Mouse (Mus musculus): ENCODE data around the gene Rapgef5.
"Not testable (repeated sequence)": the region's sequence is repeated elsewhere in the genome, so short reads cannot be mapped to it uniquely, and the experiment has no call there.

Rapgef5 gene

DNA sequence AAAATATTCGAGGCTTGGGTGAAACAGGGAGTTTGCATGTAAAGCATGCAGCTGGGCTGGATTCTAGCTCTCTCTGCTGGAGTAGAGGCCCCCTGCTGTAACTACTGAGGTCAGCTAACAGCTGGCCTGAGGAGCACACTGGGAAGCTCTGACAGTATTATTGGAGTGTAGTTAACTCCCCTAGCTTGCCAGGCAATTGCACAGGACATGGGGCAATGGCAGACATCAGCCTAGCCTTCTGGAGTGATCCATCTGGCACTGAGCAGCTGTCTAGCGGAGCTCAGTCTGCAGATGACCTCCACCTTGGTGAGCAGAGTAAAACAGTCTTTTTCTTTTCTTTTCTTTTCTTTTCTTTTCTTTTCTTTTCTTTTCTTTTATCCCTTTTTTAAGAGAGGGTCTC lies 253.9 kb downstream of the Rapgef5 start:
- DNase-seq (ENCODE audit: low read depth): no peak

DNA sequence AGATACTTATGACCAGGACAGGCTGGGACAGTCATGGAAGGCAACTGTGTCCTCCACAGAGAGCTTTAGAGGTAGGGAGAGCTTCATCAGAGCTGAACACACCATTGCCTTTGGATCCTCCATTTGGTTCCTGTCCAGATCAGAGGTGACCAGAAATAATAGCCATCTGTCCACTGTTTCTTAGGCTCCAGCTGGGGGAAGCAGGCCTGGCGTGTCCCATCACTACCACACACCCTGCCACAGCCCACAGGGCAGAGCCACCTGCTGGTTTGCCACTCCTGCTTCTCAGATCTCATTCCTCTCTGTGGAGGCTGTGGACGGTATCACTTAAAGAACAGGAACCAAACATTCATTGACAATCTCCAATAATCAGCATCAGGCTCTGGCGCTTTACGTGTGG lies 254.9 kb downstream of the Rapgef5 start:
- DNase-seq (ENCODE audit: low read depth): no peak

DNA sequence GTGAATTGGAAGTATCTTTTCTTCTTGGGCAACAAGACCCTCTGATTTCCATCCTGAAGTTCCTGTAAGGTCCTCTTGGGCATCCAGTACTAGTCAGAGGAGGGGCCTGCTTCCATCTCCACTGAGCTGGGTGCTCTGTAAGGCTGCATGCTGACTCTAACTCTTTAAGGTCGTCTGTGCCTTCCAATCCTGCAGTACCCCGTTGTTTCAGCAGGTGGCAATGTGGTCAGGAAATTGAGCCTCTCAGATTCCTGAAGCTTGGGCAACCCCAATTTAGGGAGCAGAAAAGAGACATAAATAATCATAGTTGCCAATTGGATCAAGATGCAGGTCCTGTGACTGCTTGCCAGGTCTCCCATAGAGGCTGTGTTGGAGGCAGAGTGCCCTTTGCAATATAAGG lies 256.4 kb downstream of the Rapgef5 start:
- DNase-seq (ENCODE audit: low read depth): peak; percentile 76

DNA sequence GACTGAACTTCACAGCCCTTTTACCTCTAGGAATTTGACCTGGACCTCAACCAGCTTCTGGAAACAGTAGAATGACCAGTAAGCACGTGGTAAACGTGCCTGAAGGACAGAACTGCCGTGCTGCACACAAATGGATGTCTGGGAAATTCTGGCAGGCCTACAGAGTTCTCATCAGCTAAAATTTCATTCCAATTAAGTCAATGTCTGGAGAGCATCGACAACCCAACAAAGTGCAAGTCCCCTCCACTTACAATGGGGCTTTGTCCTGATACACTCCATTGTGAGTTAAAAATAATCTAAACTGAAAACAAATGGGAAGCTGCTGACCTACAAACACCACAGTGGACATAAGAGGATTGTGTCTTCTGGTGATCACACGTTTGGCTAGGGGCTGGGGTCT lies 260.6 kb downstream of the Rapgef5 start:
- no peak for DNase-seq (ENCODE audit: low read depth)

DNA sequence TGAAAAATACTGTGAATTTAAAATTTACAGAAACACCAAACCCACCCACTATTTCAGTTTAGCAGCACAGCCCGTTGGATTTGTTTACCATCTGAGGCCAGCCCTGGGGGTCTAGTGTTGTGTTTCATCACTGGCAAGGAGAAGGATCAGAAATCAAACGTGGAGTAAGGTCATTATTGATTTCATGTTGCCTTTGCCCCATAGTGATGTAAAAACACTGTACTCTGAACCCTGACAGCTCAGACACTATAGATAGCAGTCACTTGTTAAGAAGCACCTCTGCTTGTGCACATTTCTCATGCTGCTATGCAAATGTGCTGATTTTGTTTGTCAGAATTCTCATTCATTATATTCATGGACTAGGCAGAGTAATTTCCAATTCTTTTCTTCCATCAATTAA lies 265.1 kb downstream of the Rapgef5 start:
- DNase-seq (ENCODE audit: low read depth): no peak

DNA sequence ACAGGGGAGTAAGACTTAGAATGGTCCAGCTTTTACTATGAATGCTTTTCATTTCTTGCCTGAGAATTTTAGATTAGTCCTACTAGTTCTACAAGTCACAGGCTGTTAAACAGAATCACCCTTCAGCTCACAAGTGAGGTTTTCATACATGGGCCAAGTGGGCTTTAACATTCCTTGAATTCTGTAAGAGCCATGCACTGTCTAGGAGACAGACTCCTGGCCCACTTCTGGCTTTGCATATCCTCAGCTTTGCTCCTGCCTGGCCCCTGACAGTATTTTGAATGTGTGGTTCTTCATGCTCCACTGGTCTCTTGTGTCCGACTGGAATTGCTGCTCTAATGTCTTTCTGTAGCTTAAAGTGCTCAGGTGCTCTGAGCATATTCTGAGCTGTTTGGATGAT lies 267.1 kb downstream of the Rapgef5 start:
- DNase-seq (ENCODE audit: low read depth): no peak

DNA sequence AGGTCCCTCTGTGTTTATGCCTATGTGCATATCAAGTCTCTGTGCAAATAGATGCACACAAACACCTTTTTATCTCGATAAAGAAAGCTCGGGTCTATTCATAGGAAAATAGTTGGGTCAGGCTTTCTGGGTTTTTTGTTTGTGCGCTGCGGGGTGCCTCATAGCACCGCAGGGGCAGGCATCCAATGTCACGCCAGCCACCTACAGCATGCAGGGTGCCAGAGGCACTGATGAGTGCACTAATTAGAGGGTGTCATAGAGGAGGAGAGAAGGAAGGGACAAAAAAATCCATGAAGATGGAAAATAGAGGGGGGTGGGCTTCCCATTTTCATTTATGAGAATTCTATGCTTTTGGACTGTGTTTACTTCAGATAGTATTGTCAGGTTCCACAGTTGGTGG lies 270.3 kb downstream of the Rapgef5 start:
- no peak for DNase-seq (ENCODE audit: low read depth)

DNA sequence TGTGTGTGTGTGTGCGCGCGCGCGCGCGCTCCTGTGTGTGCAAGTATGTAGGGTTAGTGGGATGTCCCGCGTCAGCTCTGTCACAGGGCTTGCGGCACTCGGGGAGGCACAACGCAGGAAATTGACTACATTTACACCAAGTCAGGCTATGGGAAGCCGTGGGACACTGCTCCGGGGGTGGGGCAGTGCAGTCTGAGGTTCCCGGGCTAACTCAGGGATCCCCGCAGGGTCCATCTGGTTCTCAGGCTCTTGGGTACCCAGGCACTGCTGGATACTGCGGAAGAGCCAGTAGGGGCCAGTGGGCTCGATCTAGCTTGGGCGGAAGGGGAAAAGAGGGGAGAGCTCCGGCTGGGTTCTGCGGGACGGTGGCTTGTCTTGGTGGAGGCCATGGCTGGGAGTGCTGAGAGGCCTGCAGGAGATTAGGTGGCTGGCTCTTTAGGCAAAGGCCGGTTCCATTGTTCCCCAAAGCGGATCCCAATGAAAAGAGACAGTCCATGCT lies 272.3 kb downstream of the Rapgef5 start:
- no peak for DNase-seq (ENCODE audit: low read depth)

DNA sequence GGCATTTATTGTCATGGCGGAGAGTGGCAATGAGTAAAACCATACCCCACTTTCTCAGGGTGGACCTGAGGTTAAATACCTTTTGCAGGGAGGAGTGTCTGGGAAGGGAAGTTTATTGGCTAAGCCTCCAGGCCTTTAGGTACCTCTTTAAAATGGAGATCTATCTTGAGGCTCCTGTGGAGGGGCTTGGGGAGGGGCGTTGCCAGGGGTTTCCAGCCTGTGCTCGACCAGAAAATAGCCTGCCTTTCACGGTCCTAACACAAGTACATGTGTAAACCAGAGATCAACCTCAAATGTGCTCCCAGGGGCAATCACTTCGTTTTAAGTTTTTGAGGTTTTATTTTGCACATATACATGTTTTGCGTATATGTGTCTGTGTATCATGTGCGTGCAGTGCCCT lies 272.7 kb downstream of the Rapgef5 start:
- DNase-seq (ENCODE audit: low read depth): no peak

DNA sequence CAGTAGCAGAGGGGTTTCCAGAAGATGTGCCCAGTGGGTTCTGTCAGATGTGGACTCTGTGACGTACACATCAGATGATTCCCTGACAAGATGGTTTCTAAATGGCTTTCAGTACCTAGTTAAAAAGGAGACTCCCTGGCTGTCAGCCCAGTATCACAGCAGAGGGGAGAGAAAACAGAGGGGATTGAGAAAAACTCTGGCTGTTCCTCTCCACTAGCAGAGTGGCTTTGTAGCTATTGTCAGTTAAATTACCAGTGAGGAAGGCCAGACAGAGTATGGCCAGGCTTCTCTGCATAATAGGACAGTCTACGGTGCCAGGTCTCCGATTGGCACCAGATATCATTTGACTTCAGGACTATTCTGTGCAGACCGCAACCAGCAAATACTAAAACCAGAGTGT lies 279.0 kb downstream of the Rapgef5 start:
- DNase-seq (ENCODE audit: low read depth): no peak

DNA sequence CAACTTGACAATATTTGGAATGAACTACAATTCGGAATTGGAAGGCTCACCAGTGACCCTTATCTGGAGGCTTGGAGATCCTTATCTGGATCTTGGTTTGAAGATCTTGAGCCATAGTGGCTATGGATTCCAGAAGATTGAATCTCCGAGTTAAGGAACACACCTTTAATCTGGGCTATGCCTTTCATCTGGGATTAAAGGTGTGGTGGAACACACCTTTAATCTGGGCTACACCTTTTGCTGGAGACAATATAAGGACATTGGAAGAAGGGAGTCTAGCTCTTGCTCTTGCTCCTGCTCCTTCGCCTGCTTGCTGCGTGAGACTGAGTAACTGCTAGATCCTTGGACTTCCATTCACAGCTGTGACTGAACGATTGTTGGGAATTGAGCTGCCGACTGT lies 287.7 kb downstream of the Rapgef5 start, which contains the start of gene Cdca7l:
Gene Cdca7l, plus strand, starts transcription at position 301 of the 400 bp plus-strand sequence.
- not testable (repeated sequence) for DNase-seq (ENCODE audit: low read depth)

DNA sequence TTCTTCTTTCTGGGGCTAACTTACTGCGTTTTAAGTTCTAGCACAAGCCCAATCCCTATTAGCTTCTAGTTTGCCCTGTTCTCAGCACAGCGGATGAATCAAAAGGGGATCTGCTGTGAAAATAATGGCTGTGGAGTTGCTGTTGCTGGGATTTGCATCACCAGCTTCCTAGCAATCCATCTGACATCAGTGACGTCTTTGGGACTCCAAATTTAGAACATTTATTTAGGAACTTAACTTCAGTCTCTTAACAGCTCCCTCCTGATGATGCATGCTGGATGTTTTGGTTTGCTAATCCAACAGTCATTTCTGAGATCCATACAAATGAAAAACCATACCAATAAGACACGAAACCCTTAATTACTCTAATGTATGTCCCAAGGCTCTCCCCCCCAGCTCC lies 289.3 kb downstream of the Rapgef5 start:
- no peak for DNase-seq (ENCODE audit: low read depth)

DNA sequence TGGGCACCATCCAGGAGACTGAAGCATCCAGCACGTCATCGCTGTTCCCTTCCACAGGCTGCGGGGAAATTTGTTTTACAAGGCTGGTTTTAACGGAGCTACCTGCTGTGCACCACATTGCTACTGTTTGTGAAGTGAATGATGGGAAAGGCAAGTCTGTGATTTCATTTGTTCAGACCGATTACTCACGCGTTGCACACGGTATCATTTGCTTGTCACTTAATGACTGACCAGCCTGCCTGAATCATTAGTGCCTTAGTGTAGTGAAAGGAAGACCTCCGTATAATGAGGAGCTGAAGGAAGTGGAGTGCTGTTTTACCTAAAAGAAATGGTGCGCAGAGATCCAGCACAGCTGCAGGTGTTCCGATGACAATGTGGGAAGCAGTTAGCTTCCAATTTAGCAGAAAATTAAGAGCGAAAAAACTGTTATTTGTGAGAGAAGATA lies 289.8 kb downstream of the Rapgef5 start:
- DNase-seq (ENCODE audit: low read depth): no peak

DNA sequence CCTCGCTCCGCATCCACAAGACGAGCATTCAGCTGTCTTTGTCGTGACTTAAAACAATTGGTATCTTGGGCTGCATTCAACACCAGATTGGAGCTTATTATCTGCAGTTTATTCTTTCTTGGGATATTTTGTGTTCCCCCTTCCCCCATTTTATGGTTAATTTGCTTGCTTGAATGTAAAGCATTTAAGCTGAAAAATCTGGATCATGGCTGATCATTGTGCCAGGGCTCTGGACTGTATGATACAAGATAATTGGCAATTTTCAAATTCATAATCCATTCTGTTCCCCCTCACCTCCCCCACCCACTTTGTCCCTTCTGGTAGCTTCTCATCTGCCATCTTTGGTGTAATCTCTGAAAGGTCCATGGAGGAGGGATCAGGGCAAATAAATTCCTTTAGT lies 290.2 kb downstream of the Rapgef5 start:
- no peak for DNase-seq (ENCODE audit: low read depth)

DNA sequence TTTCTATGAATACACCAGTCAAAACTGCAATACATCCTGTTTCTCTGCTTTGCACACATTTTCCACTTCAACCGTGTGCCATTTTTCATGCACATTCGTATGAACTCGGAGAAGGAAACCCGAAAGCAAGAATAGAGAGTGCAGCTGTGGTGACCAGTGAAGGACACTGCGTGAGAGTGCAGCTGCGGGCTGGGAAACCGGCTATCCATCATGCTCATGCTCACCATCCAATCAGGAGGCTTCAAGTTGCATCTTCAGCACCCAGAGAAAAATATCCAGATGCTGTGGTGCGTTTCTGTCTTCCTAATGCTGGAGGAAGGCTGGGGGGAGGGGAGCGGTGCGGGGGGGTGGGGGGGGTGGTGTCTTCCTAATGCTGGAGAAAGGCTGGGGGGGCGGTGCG lies 291.4 kb downstream of the Rapgef5 start:
- no peak for DNase-seq (ENCODE audit: low read depth)

DNA sequence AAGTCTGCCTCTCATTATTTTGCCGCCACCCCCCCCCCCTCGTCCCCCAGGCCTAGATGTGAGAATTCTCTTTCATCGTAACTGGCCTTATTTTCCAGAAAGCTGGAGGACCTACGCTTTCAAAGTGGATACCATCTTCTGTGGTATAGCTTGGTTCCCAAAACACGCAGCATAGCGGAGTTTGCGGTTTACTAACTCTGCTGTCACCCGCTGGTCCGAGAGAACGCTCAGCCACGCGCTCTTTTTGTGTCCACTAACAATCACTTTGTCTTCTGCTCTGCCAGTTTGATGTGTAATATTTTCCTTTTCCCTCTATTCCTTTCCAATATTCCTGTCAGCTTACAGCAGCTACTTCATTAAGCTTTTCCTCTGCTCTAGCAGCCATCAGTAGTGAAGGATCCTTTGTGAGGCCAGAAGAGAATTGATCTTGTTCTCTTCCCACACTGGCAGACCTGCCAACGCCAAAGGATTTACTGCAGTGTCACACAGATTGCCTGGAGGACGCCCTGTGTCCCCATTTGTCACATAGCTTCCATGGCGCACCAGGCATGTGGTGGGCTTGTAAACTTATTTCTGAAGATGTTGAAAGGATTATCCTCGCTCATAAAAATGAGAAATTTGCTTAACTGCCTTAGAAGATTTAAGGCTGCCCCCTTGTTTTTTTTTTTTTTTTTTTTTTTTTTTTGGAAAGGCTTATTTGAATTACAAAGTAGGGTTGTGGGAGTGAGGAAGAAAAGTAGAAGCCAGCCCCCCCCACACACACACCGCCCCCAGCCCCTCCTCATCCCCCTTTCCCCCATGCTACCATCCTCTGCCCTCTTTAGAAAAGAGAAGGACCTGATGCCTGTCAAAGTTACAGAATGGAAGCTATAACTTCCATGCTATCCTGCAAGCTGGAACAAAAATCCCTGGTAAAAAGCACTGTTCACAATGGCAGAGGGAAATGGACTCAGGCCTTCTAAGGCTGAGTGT lies 292.4 kb downstream of the Rapgef5 start:
- no peak for DNase-seq (ENCODE audit: low read depth)
